Mouse (Mus musculus) embryo, embryonic 10.5 days (tissue): ENCODE data around the gene Ccdc194.

Experiments
- DNase-seq: peaks from one replicate; pipeline ENCODE4 v3.0.0-alpha.2; 2015; ENCODE audit warnings: low spot score

The Ccdc194 gene

DNA sequence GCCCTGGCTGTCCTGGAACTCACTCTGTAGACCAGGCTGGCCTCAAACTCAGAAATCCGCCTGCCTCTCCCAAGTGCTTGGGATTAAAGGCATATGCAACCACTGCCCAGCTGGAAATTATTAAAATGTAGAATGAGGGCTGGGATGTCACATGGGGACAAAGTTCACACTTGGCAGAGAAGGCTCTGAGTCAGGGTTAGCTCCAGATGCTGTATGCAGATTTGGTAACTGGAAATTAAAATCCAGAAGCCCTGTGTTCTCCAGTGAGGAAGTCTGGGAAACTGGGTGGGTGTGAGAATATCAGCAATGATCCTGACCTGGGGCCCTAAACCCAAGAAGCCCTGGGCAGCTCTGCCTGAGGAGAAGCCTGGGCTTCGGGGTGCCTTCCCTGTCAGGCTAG, 16.2 kb downstream of the Ccdc194 start:
- DNase-seq: no peak

DNA sequence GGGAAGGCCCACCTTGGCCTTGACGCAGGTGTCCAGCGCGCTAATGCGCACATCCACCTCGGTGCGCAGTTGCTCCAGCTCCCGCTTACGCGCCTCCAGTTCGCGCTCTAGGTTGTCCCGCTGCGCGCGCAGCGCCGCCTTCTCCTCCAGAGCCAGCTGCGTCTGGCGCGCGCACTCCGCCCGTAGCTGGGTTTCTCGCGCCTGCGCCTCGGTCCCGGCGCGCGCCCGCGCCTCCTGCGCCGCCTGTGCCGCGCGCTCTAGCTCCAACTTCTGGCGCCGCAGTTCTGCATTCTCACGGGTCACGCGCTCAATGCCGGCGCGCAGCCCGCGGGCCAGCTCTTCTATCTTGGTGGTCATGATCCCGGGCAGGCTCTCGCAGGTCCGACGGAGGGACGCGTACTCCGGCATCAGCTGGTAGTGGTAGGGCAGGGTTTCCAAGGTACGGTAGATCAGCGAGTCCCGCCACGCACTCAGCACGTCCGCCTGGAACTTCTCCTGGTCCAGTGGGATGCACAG, 17.9 kb downstream of the Ccdc194 start:
- peak; percentile 93 for DNase-seq

DNA sequence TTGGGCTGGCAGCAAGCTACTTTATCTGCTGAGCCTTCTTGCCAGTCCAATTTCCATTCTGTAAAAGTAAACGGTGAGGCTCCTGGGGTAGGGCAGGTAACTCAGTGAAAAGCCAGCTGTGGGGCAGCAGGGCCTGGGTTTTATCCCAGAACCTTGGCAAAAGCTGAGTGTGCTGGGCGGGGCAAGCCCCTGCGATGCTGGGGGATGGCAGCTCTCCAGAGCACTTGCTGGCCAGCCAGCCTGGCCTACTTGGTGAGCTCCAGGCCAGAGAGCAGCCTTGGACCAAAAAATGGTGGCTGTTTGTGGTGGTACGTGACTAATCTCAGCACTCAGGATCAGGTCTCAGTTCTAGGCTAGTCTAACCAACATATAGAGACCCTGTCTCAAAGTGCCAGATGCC, 19.5 kb downstream of the Ccdc194 start:
- DNase-seq: no peak

DNA sequence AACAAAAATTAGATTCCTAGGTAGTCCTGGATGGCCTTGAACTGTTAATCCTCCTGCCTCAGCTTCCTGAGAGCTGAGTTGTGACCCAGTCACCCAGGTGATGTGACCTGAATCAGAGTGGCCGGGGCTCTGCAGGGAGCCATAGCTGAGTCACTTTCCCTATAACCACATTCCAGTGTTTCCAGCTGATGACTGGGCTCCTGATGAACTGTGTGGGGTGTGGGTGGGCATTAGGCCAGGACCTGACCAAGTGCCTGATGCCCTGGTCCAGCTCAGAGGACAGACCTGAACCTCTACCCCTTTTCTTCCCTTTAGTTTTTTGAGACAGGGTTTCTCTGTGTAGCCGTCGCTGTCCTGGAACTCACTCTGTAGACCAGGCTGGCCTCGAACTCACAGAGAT, 20.2 kb downstream of the Ccdc194 start:
- DNase-seq: no peak

GRCm38 (mm10) chr8:71504349-71504748, 21.2 kb downstream of the Ccdc194 start:
- DNase-seq: no peak

DNA sequence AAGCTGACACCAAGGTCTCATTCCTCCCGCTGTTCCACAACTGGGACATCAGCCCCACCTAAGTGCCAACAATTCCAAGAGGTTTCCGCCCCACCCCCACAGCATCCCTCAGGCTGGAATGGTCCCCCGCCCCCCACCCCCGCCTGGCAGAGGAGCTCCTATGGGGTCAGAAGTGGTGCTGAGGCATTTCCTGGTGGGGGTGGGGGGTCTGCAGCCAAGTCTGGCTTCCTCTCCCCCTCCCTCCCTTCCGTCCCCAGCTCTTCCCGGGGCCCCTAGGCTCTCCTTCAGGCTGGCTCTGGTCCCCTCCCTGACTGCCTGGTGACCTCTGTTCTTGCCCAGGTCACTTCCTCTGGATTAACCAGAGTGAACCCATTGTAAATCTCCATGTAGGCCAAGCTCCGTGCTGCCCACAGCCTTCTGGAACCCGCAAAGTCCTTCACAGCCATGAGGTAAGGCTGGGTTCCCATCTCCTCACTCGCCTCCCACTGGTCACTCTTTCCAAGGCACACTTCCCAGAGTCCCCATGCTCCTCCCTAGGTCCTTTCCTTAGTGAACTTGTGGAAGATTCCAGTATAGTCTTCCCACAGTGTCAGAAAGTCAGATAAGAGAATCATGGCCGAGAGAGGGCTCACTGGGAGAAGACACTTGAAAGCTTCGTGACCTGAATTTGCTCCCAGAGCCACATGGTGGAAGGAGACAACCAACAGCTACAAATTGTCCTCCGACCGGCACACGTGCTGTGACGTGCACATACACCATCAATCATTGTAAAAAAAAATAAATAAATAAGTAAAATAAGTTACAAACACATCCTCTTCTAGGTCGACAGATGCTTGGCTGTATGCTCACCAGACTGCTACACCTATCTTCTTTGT, 26.5 kb downstream of the Ccdc194 start:
- DNase-seq: peak; percentile 66

DNA sequence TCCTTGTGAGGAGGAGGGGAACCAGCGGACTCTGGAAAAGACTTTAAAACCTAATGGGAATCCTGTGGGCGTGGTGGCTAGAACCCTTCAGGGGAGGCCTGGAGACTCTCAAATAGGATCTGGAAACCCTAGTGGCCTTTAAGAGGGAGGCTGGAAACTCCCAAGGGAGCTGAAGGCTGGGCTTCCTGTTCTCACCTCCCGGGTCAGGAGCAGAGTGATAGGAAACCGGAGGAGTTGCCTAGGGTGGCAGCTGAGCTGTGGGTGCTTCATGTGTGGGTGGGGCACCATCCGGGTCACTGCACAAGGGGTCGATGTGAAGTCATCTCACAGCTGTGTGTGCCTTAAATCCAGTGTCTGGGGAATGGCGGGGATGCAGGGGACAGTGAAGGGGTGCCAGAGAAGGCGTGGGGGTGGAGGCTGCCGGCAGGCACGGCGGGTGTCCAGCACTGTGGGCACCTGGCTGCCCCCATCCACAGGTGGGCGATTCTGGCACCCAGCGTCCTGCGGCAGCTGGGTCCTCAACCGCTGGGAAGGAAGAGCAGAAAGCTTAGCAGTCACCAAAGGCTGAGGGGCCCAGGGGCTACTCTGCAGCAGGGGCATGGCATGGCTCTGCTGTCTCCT, 27.5 kb downstream of the Ccdc194 start:
- peak; percentile 35 for DNase-seq

DNA sequence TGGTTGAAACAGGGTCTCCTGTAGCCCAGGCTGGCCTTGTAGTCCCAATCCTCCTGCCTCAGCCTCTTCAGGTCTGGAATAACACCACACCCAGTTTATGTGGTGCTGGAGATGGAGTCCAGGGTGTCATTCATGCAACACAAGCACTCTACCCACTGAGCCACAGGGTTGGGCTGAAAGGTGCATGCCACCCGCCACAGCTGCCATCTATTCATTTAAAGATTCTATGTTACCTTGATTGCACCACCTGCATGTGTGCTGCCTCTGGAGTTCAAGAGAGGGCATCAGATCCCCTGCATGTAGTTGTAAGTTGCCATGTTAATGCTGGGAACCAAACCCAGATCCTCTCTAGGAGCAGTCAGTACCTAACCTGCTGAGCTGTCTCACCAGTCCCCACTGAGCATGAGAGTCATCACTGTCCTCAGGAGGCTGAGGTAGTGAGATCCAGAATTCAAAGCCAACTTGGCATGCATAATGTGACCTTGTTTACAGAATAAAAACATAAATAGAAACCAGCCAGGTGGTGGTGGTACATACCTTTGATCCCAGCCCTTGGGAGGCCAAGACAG, 28.4 kb downstream of the Ccdc194 start:
- no peak for DNase-seq

- DNase-seq: peak; percentile 39
Measured at GRCm38 (mm10) chr8:71496481-71496880, 29.0 kb downstream of the Ccdc194 start.

DNA sequence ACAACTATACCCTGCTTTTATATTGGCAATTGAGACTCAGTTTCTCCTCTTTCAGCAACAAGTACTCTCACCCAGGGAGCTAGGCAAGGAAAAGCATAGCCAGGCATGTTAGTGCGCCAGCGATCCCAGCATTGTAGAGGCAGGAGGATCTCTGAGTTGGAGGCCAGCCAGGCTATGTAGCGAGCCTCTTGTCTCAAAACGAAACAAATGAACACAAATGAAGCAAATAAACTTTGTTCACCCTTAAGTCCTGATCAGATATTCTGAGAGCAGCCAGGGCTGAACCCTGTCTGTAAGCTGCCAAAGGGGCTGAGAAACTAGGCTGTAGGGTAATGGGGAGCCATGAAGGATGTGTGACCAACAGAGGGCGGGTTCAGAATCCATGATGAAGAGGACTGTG, 29.7 kb downstream of the Ccdc194 start:
- no peak for DNase-seq

DNA sequence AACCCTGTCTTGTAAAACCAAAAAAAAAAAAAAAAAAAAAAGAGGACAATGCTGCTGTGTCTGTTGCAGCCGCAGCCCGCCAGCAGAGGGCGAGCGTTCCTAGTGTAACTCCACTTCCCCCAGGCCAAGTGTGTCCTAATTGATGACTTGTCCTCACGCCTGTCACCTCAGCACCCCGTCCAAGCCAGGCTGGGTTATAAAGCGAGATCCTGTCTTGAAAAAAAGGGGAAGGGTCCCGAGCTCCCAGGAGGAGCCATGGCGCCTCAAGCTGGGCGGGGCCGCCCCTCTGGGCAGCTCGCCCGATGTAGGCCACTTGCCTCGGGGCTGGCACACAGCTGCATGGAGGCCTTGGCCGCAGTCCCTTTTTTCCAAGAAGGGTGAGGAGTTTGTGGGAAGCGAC, 30.5 kb downstream of the Ccdc194 start:
- DNase-seq: peak; percentile 91

GRCm38 (mm10) chr8:71488454-71488853, 37.1 kb downstream of the Ccdc194 start:
- DNase-seq: peak; percentile 98

DNA sequence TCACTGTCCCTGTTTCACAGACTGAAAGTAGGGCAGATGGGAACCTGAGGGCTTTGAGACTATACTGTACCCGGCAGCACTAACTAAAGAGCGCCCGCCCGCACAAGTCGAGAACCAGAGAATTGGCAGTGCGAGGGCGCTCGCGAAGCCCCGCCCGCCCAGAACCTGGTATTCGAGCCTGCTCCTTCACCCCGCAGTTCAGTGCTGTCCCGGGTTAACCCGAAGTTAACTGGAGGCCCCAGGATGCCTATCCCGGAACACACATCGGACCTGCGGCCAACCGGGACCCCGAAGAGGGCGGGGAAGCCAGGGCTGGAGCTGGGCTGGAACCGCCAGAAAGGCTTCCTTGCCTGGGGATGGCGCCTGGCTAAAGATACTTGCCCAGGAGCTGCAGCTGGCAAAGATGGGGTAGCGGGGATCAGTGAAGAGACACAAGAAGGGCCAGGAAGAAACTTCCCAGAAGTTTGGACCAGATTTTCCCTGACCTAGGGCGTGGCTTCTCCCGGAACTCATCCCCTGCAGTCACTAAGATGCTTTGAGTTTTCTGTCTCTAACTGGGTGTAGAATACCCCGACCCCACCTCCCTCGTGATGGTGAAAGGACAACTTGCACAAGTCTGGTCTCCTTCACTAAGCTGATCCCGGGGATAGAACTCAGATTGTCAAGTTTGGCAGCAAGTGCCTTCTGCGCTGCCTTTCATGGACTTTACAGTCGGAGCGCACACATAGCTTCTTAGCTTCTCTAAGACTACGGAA, 37.6 kb downstream of the Ccdc194 start, which contains the start of gene Gtpbp3:
Gene Gtpbp3 (plus strand): TSS at position 413 of the 755 bp plus-strand sequence.
- DNase-seq: peak; percentile 89

GRCm38 (mm10) chr8:71486136-71486529, 39.4 kb downstream of the Ccdc194 start:
- DNase-seq: no peak

- peak; percentile 93 for DNase-seq
Measured at GRCm38 (mm10) chr8:71485142-71486135, 40.1 kb downstream of the Ccdc194 start, which contains the start of gene Ano8. Ano8 (minus strand) TSS chr8:71485963.

DNA sequence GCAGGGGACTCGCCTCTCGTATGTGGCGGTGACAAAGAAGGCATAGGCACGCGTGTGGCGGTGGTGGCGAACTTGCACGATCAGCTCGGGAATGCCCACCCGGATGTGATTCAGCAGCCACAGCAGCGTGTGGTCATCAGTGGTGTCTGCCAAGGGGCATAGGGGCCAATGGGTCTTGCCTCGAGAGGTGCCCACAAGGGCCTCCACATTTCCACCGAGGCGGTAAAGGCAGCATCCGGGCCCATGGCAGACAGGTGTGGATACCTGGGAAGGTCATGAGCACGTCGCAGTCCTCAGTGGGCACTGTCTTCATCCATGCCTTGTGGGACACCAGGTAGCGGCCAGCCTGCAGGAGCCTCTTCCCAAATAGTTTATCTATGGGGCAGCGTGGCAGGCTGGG, 40.8 kb downstream of the Ccdc194 start:
- DNase-seq: no peak

DNA sequence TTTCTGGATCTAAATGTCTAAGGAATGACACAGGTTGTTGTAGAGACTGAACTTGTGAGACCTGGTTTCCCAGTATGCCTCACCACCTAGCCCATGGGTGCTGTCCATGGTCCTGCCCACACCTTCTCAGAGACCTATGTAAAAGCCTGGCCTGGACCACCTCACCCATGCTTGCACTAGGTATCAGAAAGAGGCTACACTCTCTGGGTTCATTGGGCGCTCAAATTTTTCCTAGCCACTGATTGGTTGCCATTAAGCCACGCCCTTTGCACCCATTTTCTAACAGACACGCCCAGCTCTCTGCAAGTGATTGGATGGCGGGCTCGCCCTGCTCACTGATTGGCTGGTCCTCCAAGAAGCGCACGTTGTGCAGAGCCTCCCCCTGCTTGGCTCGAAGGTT, 41.6 kb downstream of the Ccdc194 start:
- peak; percentile 76 for DNase-seq

GRCm38 (mm10) chr8:71478943-71479342, 46.6 kb downstream of the Ccdc194 start:
- DNase-seq: no peak

DNA sequence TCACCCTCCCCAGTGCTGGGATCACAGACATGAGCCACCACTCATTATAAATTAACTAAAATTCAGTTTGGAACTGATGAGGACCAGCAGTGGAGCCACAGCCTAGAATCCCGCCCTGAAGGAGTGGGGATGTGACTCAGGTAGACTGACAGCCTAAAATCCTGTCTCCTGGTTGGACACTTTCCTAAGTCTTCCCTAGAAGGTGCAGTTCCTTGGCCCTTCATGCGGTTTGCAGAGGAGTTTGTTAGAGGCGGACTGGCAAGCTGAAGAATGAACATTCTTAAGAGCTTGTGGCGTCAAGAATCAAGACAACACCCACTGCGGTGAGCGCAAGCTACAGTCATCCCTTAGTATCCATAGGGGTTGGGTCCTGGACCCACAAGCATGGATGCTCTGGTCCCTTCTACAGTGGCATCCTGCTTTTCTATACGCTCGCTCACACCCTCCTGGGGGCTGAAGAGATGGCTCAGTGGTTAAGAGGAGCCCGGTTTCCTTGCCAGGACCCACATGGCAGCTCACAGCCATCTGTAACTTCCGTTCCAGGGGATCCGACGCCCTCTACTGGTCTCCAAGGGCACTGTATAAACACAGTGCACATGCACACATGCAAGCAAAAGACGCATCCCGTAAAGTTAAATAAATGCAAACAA, 48.2 kb downstream of the Ccdc194 start:
- peak; percentile 65 for DNase-seq
